Mouse (Mus musculus): ENCODE data around the gene Gpr137. TPM values are rescaled to one million over a fixed set of nuclear protein-coding genes. Genes with fewer than 3 reads are reported as not detected.

Gene Gpr137
- polyA plus RNA-seq, 2 experiments: 4.4 to 5.5 TPM

GRCm38 (mm10) chr19:6987061-6987903, 45.0 kb upstream of the Gpr137 start, which contains the start of gene Vegfb:
Gene Vegfb (minus strand): TSS chr19:6987651.
- H3K4me3 ChIP-seq (ENCODE audit: insufficient read depth in 1 of 2, low read depth in 2 of 2, low read length in 2 of 2): peak within 1 kb of the TSS; percentile 53 to 64
- WGBS (ENCODE audit: insufficient replicate concordance): under 1% methylated on average over 73 of the region's 85 CpGs
- no peak within 1 kb of the TSS; the same call in 1 of the 2 replicates for H3K27ac ChIP-seq
- H3K27me3 ChIP-seq (ENCODE audit: control insufficient read depth, insufficient read depth, low read length): no peaks in the 10 kb centered on the region
- ATAC-seq (ENCODE audit: insufficient read depth): peak; percentile 58; the same call in 1 of the 2 replicates
- no peaks in the 10 kb centered on the region for H3K36me3 ChIP-seq (replicated peaks; ENCODE audit: control insufficient read depth, insufficient read depth, low read depth)
- H3K4me2 ChIP-seq (ENCODE audit: low read depth): peak within 1 kb of the TSS; percentile 76
- H3K4me1 ChIP-seq (replicated peaks; ENCODE audit: control insufficient read depth in 2 of 2, insufficient read depth in 2 of 2, low read length in 1 of 2): peaks cover 19% of the 10 kb centered on the region in 2 experiments
- no peaks in the 10 kb centered on the region for H3K9me3 ChIP-seq (ENCODE audit: control insufficient read depth, low read length)
- H3K9ac ChIP-seq (replicated peaks): peak within 1 kb of the TSS; percentile 62
- no peak for DNase-seq (ENCODE audit: low read depth in 3 of 3, low spot score in 3 of 3)
- TF ChIP-seq CTCF (IDR thresholded peaks at IDR 0.05; ENCODE audit: low read depth): no peak
- no peak for TF ChIP-seq EP300 (IDR thresholded peaks at IDR 0.05; ENCODE audit: low read depth)

- ATAC-seq (ENCODE audit: insufficient read depth): peak; percentile 45; the same call in 1 of the 2 replicates
- WGBS (ENCODE audit: insufficient replicate concordance): 46% methylated on average over 10 of the region's 10 CpGs
- Histone ChIP-seq H3K27ac (no peak overlapping the region), H3K4me3 (ENCODE audit: insufficient read depth in 1 of 2, low read depth in 2 of 2, low read length in 2 of 2) (peak overlapping the region in 1 of 2 experiments; percentile 64; a peak in 2 of 4 replicates), H3K9ac (replicated peaks) (no peak overlapping the region), H3K4me1 (replicated peaks; ENCODE audit: control insufficient read depth in 2 of 2, insufficient read depth in 2 of 2, low read length in 1 of 2) (peaks cover 11 to 18% of the 10 kb centered on the region in 2 experiments), H3K4me2 (ENCODE audit: low read depth) (peak overlapping the region; percentile 76), H3K27me3 (ENCODE audit: control insufficient read depth, insufficient read depth, low read length) (no peaks in the 10 kb centered on the region), H3K9me3 (ENCODE audit: control insufficient read depth, low read length) (no peaks in the 10 kb centered on the region), H3K36me3 (replicated peaks; ENCODE audit: control insufficient read depth, insufficient read depth, low read depth) (no peaks in the 10 kb centered on the region)
- TF ChIP-seq CTCF (IDR thresholded peaks at IDR 0.05; ENCODE audit: low read depth): no peak
- TF ChIP-seq EP300 (IDR thresholded peaks at IDR 0.05; ENCODE audit: low read depth): peak; percentile 79
- DNase-seq (ENCODE audit: low read depth in 3 of 3, low spot score in 3 of 3): no peak
These were observed 43.9 kb upstream of the Gpr137 start for GRCm38 (mm10) chr19:6985951-6986708.

- Histone ChIP-seq H3K4me2 (ENCODE audit: low read depth) (no peak overlapping the region), H3K4me3 (ENCODE audit: insufficient read depth in 1 of 2, low read depth in 2 of 2, low read length in 2 of 2) (no peak overlapping the region), H3K4me1 (replicated peaks; ENCODE audit: control insufficient read depth in 2 of 2, insufficient read depth in 2 of 2, low read length in 1 of 2) (peaks cover 11 to 18% of the 10 kb centered on the region in 2 experiments), H3K9me3 (ENCODE audit: control insufficient read depth, low read length) (no peaks in the 10 kb centered on the region), H3K27me3 (ENCODE audit: control insufficient read depth, insufficient read depth, low read length) (no peaks in the 10 kb centered on the region), H3K27ac (no peak overlapping the region), H3K36me3 (replicated peaks; ENCODE audit: control insufficient read depth, insufficient read depth, low read depth) (no peaks in the 10 kb centered on the region), H3K9ac (replicated peaks) (no peak overlapping the region)
- no peak for DNase-seq (ENCODE audit: low read depth in 3 of 3, low spot score in 3 of 3)
- ATAC-seq (ENCODE audit: insufficient read depth): no peak
- TF ChIP-seq CTCF (IDR thresholded peaks at IDR 0.05; ENCODE audit: low read depth) (no peak), EP300 (IDR thresholded peaks at IDR 0.05; ENCODE audit: low read depth) (no peak)
- 88% methylated on average over 19 of the region's 19 CpGs for WGBS (ENCODE audit: insufficient replicate concordance)
These were observed 43.0 kb upstream of the Gpr137 start for GRCm38 (mm10) chr19:6985300-6985699.

DNA sequence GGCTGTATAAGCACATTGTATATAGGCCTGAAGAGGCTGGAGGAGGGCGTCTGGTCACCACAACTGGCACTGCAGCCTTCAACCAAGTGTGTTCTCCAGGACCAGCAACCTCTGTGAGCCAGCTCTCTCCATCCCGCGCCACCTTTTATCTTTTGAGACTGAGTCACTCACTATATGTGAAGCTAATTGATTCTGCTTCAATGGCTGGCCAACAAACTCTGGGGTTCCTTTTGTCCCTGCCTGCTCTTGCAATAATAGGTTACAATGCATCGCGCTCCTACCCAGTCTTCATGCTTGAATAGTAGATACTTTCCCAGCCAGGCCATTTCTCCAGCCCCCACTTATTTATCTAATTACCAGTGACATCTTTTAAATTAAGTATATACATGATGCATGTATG, 41.3 kb upstream of the Gpr137 start:
- 87% methylated on average over 5 of the region's 5 CpGs for WGBS (ENCODE audit: insufficient replicate concordance)
- ATAC-seq (ENCODE audit: insufficient read depth) (no peak), DNase-seq (ENCODE audit: low read depth in 3 of 3, low spot score in 3 of 3) (no peak)
- TF ChIP-seq CTCF (IDR thresholded peaks at IDR 0.05; ENCODE audit: low read depth): no peak
- TF ChIP-seq EP300 (IDR thresholded peaks at IDR 0.05; ENCODE audit: low read depth): no peak
- no peaks in the 10 kb centered on the region for H3K9me3 ChIP-seq (ENCODE audit: control insufficient read depth, low read length)
- H3K27me3 ChIP-seq (ENCODE audit: control insufficient read depth, insufficient read depth, low read length): no peaks in the 10 kb centered on the region
- no peak overlapping the region for H3K9ac ChIP-seq (replicated peaks)
- peaks cover 15 to 25% of the 10 kb centered on the region in 2 experiments for H3K4me1 ChIP-seq (replicated peaks; ENCODE audit: control insufficient read depth in 2 of 2, insufficient read depth in 2 of 2, low read length in 1 of 2)
- no peaks in the 10 kb centered on the region for H3K36me3 ChIP-seq (replicated peaks; ENCODE audit: control insufficient read depth, insufficient read depth, low read depth)
- no peak overlapping the region for H3K27ac ChIP-seq
- H3K4me2 ChIP-seq (ENCODE audit: low read depth): no peak overlapping the region
- no peak overlapping the region for H3K4me3 ChIP-seq (ENCODE audit: insufficient read depth in 1 of 2, low read depth in 2 of 2, low read length in 2 of 2)

DNA sequence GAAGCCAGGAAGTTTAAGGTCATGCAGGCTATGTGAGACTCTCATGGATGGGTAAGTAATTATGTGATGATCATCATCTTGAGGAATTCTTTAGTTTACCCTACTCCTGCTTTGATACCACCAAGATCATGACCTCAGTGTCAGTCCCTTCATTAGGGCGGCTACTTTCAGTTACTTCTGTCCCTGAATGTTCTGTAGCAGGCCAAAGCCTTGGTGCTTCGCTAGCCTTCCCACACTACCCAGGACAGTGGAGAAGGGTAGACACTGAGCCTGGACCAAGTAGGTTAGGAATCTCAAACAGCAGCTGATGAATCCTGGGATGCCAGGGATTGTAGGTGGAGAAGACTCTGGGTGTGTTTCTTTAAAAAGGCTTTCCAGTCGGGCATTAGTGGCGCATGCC, 39.2 kb upstream of the Gpr137 start:
- DNase-seq (ENCODE audit: low read depth in 3 of 3, low spot score in 3 of 3) (no peak), ATAC-seq (ENCODE audit: insufficient read depth) (no peak)
- Histone ChIP-seq H3K9ac (replicated peaks) (no peak overlapping the region), H3K4me1 (replicated peaks; ENCODE audit: control insufficient read depth in 2 of 2, insufficient read depth in 2 of 2, low read length in 1 of 2) (peaks cover 11 to 27% of the 10 kb centered on the region in 2 experiments), H3K4me2 (ENCODE audit: low read depth) (peak overlapping the region; percentile 90), H3K4me3 (ENCODE audit: insufficient read depth in 1 of 2, low read depth in 2 of 2, low read length in 2 of 2) (peak overlapping the region in 1 of 2 experiments; percentile 83; a peak in 2 of 4 replicates), H3K9me3 (ENCODE audit: control insufficient read depth, low read length) (no peaks in the 10 kb centered on the region), H3K27me3 (ENCODE audit: control insufficient read depth, insufficient read depth, low read length) (no peaks in the 10 kb centered on the region), H3K36me3 (replicated peaks; ENCODE audit: control insufficient read depth, insufficient read depth, low read depth) (peaks cover 6% of the 10 kb centered on the region), H3K27ac (no peak overlapping the region)
- TF ChIP-seq EP300 (IDR thresholded peaks at IDR 0.05; ENCODE audit: low read depth): no peak
- no peak for TF ChIP-seq CTCF (IDR thresholded peaks at IDR 0.05; ENCODE audit: low read depth)
- WGBS (ENCODE audit: insufficient replicate concordance): 87% methylated on average over 4 of the region's 4 CpGs

Data from liver, embryonic 14.5 days (tissue).